Comparison of ENCODE assay signal across 8 mouse cellular contexts in the genomic region with DNA sequence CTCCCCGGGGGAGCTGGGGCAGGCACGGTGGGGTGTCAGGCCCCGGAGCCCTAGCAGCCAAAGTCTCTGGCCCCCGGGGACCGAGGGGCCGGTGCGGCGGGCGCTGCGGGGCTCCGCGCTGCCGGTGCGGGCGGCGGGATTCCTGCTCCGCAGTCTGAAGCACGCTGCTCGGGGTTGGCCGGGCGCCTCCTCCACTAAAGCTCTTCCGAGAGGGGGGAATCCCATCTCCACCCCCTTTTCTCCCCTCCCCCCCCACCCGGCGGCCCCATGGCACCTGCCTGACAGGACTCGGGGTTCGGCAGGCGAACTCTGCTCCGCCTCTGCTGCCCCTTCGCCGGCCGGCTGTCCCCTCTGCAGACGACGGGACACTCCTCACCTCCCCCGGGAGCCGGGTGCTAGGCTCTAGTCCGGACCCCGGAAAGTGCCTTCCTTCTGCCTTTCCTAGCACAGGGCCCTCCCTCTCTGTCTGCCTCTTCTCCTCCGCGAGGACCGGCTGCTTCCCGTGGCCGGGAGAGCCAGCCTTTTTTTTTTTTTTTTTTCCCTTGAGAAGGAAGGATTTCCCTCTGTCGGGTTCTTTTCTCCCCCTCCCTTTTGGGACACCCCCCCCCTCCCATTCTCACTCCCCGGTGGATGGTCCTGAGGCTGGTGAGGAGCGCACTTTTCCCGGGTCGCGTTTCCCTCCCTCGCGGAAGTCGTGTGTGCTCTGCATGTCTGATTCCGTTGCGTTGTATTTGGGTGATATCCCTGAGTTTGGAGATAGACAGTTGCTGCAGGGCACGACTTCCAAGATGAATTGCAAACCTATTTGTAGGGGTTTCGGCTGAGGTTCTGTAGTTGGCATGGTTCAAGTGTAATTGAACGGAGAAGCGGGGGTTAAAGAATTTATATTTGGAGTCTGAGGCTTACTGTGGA. TPM values are rescaled to one million over a fixed set of nuclear protein-coding genes. Genes with fewer than 3 reads are reported as not detected.
DNase-seq lines count a peak whose midpoint lies in the region; ATAC-seq and TF ChIP-seq lines count a peak whose summit lies in the region.

No protein-coding gene starts in this region.

- H3K9me3 ChIP-seq in erythroblast, embryonic 14.5 days (ENCODE audit: control insufficient read depth, low read length) = no peaks in the 10 kb centered on the region

- H3K36me3 ChIP-seq in erythroblast, embryonic 14.5 days (ENCODE audit: control insufficient read depth) = no peaks in the 10 kb centered on the region
- H3K36me3 ChIP-seq in myocyte (ENCODE audit: control insufficient read depth, insufficient read depth) = no peaks in the 10 kb centered on the region
- H3K36me3 ChIP-seq in splenic B cell, adult 2 months (ENCODE audit: control insufficient read depth, insufficient read depth, low read length, poor library complexity, severe bottlenecking) = no peaks in the 10 kb centered on the region

- H3K4me2 ChIP-seq in myocyte (ENCODE audit: low read depth) = peak overlapping the region; percentile 95

- peaks cover 6% of the 10 kb centered on the region for H3K27me3 ChIP-seq in erythroblast, embryonic 14.5 days (ENCODE audit: control insufficient read depth)
- no peaks in the 10 kb centered on the region for H3K27me3 ChIP-seq in myocyte (ENCODE audit: control insufficient read depth, insufficient read depth, insufficient read length)
- H3K27me3 ChIP-seq in splenic B cell, adult 2 months (ENCODE audit: control insufficient read depth, insufficient read depth, low read length, poor library complexity, severe bottlenecking) = no peaks in the 10 kb centered on the region

- no peak for TF ChIP-seq POLR2A in myocyte (IDR thresholded peaks at IDR 0.05; ENCODE audit: insufficient read length, low read depth)

- ATAC-seq in erythroblast, adult 5-6 weeks (replicated peaks; ENCODE audit: low FRiP score, poor library complexity, severe bottlenecking) = no peak

- peaks cover 32% of the 10 kb centered on the region for H3K4me1 ChIP-seq in erythroblast, embryonic 14.5 days (ENCODE audit: control insufficient read depth)

- DNase-seq in embryo, embryonic 9.5 days (ENCODE audit: extremely low spot score) = peak; percentile 62
- DNase-seq in heart, adult 8-10 months (ENCODE audit: low spot score) = peak; percentile 49
- peak; percentile 54 for DNase-seq in kidney, adult 9 months
- peak; percentile 54 for DNase-seq in liver
- DNase-seq in splenic B cell, adult 2 months (ENCODE audit: low read depth, low spot score) = peak; percentile 53

- peak overlapping the region; percentile 87 for H3K4me3 ChIP-seq in erythroblast, embryonic 14.5 days (replicated peaks)
- H3K4me3 ChIP-seq in myocyte = peak overlapping the region; percentile 75

- H3K79me2 ChIP-seq in myocyte (ENCODE audit: control insufficient read depth, insufficient read depth) = peaks cover 9% of the 10 kb centered on the region

- peak overlapping the region; percentile 90 for H3ac ChIP-seq in myocyte (ENCODE audit: control insufficient read depth, insufficient read length)

TF ChIP-seq in myocyte, 11 proteins besides CTCF, POLR2A, EP300 and RAD21:
- TF ChIP-seq TCF12 (IDR thresholded peaks at IDR 0.05; ENCODE audit: insufficient read depth, poor library complexity, severe bottlenecking) (no peak), MYOG (IDR thresholded peaks at IDR 0.05; ENCODE audit: control insufficient read depth in 1 of 3, insufficient read depth in 1 of 3, insufficient read length in 2 of 3, low read depth in 2 of 3) (no peak), MYOD1 (IDR thresholded peaks at IDR 0.05; ENCODE audit: control insufficient read depth in 1 of 3, insufficient read length in 2 of 3, low read depth in 2 of 3) (no peak), CEBPB (IDR thresholded peaks at IDR 0.05; ENCODE audit: insufficient read depth, poor library complexity, severe bottlenecking) (no peak)

RNA-seq across cellular contexts. Expression of gene Gphn, which starts 1.1 kb away (rescaled TPM):
- polyA plus RNA-seq in erythroblast, embryonic 14.5 days (2012) = 0.23 and 0.48 TPM in 2 replicates
- 0.77 and 6.3 TPM in 2 replicates for total RNA-seq in erythroblast, adult 5-6 weeks (2015; ENCODE audit: low replicate concordance)
- total RNA-seq in erythroblast, adult 5-6 weeks (2017; ENCODE audit: low replicate concordance) = 6.4 and 15.8 TPM in 2 replicates
- 10 to 100 TPM; 20.7 to 22.7 (median 22.5) TPM for total RNA-seq in heart, adult 8-10 months (2022)
- 10.3 TPM for polyA plus RNA-seq in myocyte (2012; fragmentation: generic; extraction: Trizol)

RNA-seq across cellular contexts. Expression of gene Gm6657, which starts 33.2 kb away (rescaled TPM):
- not detected in 2 replicates for polyA plus RNA-seq in erythroblast, embryonic 14.5 days (2012)
- not detected in 2 replicates for total RNA-seq in erythroblast, adult 5-6 weeks (2015; ENCODE audit: low replicate concordance)
- not detected in 2 replicates for total RNA-seq in erythroblast, adult 5-6 weeks (2017; ENCODE audit: low replicate concordance)
- total RNA-seq in heart, adult 8-10 months (2022) = not detected
- polyA plus RNA-seq in myocyte (2012; fragmentation: generic; extraction: Trizol) = not detected
